Mouse (Mus musculus): Measurements from ENCODE around the gene Numa1.

- TF ChIP-seq GATA1 (IDR thresholded peaks at IDR 0.05; ENCODE audit: borderline replicate concordance, low read length), result no peak
- TF ChIP-seq FLI1 (IDR thresholded peaks at IDR 0.05; ENCODE audit: low read length), result no peak
Measured at GRCm38 (mm10) chr7:102062203-102062602, 128.3 kb downstream of the Numa1 start.
